Mouse (Mus musculus) CH12.LX (cell line): Measurements from ENCODE around the gene Krt23. TPM values are rescaled to one million over a fixed set of nuclear protein-coding genes. Genes with fewer than 3 reads are reported as not detected.

Experiments
- DNase-seq: peaks from one replicate; pipeline ENCODE4 v3.0.0-alpha.2; 2013; ENCODE audit errors: extremely low read depth
- H3K27ac ChIP-seq: 2 replicates; pipeline ENCODE4 v1.5.1; 2012; ENCODE audit warnings: low read depth, mild to moderate bottlenecking, control low read depth, moderate library complexity; ENCODE audit not compliant: insufficient read depth
- H3K27me3 ChIP-seq: replicated peaks from 2 replicates; pipeline ENCODE3; 2012; ENCODE audit warnings: inconsistent platforms
- H3K36me3 ChIP-seq, 2 experiments: replicated peaks in 1 of 2; 2 replicates each; pipeline versions ENCODE3 to v1.6.1; 2012; ENCODE audit warnings: inconsistent platforms in 1 of 2, low read length in 1 of 2, mild to moderate bottlenecking in 1 of 2, mixed read lengths in 1 of 2, moderate library complexity in 1 of 2; ENCODE audit not compliant: control insufficient read depth in 1 of 2, insufficient read depth in 1 of 2
- H3K4me1 ChIP-seq, 2 experiments: 2 replicates each; pipeline ENCODE4 v1.6.1; 2012; ENCODE audit warnings: inconsistent platforms in 1 of 2, moderate library complexity in 1 of 2; ENCODE audit not compliant: insufficient read depth in 2 of 2, control insufficient read depth in 1 of 2
- H3K4me2 ChIP-seq: 2 replicates; pipeline ENCODE4 v1.6.1; 2012; ENCODE audit warnings: low read depth, mild to moderate bottlenecking, control low read depth; ENCODE audit not compliant: poor library complexity, insufficient read depth, severe bottlenecking
- H3K4me3 ChIP-seq, 3 experiments: fragments of 150-350 bp in 1 of 3; sonication (generic) in 1 of 3; replicated peaks in 1 of 3; 2 replicates each; pipeline versions ENCODE3 to v1.5.1; 2011 to 2012; ENCODE audit warnings: low read depth in 2 of 3, low read length in 2 of 3, mild to moderate bottlenecking in 2 of 3, moderate library complexity in 2 of 3, control low read depth in 1 of 3, improper control_type of control experiment in 1 of 3, inconsistent platforms in 1 of 3, mixed read lengths in 1 of 3; ENCODE audit not compliant: poor library complexity in 1 of 3
- H3K79me2 ChIP-seq: replicated peaks from 2 replicates; pipeline ENCODE4 v1.6.1; 2012; ENCODE audit warnings: mild to moderate bottlenecking, moderate library complexity; ENCODE audit not compliant: control insufficient read depth, poor library complexity, insufficient read depth, severe bottlenecking; ENCODE audit errors: extremely low read depth
- H3K9ac ChIP-seq: 2 replicates; pipeline ENCODE4 v1.6.1; 2012; ENCODE audit warnings: low read depth, mild to moderate bottlenecking, control low read depth, moderate library complexity; ENCODE audit not compliant: insufficient read depth
- H3K9me3 ChIP-seq: replicated peaks from 2 replicates; pipeline ENCODE3; 2012; ENCODE audit warnings: low read length, inconsistent platforms, mixed read lengths
- BHLHE40 ChIP-seq: IDR thresholded peaks from 2 replicates; pipeline ENCODE4 v1.6.1; 2011; ENCODE audit warnings: mild to moderate bottlenecking, low read depth, low read length, improper control_type of control experiment
- CHD1 ChIP-seq: IDR thresholded peaks from 2 replicates; pipeline ENCODE4 v1.6.1; 2012; ENCODE audit warnings: low read depth, low read length, improper control_type of control experiment, inconsistent platforms
- CTCF ChIP-seq, 2 experiments: IDR thresholded peaks in 1 of 2; conservative IDR thresholded peaks in 1 of 2; 2 replicates each; pipeline ENCODE4 v1.5.1; 2011 to 2012; ENCODE audit warnings: low read depth in 2 of 2, low read length in 2 of 2, improper control_type of control experiment in 1 of 2, inconsistent platforms in 1 of 2, mild to moderate bottlenecking in 1 of 2, moderate library complexity in 1 of 2
- ELF1 ChIP-seq: IDR thresholded peaks from 2 replicates; pipeline ENCODE4 v1.6.1; 2014; ENCODE audit warnings: low read depth, mild to moderate bottlenecking, inconsistent platforms, low read length, improper control_type of control experiment
- EP300 ChIP-seq: IDR thresholded peaks from 2 replicates; pipeline ENCODE4 v1.6.1; 2011; ENCODE audit warnings: low read length, improper control_type of control experiment
- HCFC1 ChIP-seq: IDR thresholded peaks from 2 replicates; pipeline ENCODE4 v1.6.1; 2012; ENCODE audit warnings: low read depth, mild to moderate bottlenecking, inconsistent platforms, low read length, improper control_type of control experiment
- IRF4 ChIP-seq: IDR thresholded peaks from 2 replicates; pipeline ENCODE4 v1.6.1; 2014; ENCODE audit warnings: low read depth, mild to moderate bottlenecking, inconsistent platforms, low read length, improper control_type of control experiment
- JUN ChIP-seq: IDR thresholded peaks from 2 replicates; pipeline ENCODE4 v1.6.1; 2011; ENCODE audit warnings: low read depth, mild to moderate bottlenecking, low read length, improper control_type of control experiment, moderate library complexity; ENCODE audit not compliant: insufficient read depth
- MAZ ChIP-seq: IDR thresholded peaks from 2 replicates; pipeline ENCODE4 v1.6.1; 2012; ENCODE audit warnings: low read depth, mild to moderate bottlenecking, inconsistent platforms, low read length, improper control_type of control experiment, moderate library complexity
- POLR2A ChIP-seq: IDR thresholded peaks from 2 replicates; pipeline ENCODE4 v1.6.1; 2011; ENCODE audit warnings: low read depth, mild to moderate bottlenecking, improper control_type of control experiment, low read length
- RAD21 ChIP-seq: IDR thresholded peaks from 2 replicates; pipeline ENCODE4 v1.6.1; 2011; ENCODE audit warnings: low read depth, mild to moderate bottlenecking, low read length, improper control_type of control experiment, moderate library complexity
- RCOR1 ChIP-seq: conservative IDR thresholded peaks from 2 replicates; pipeline ENCODE4 v1.6.1; 2012; ENCODE audit warnings: low read depth, mild to moderate bottlenecking, inconsistent platforms, low read length, improper control_type of control experiment
- SMC3 ChIP-seq: IDR thresholded peaks from 2 replicates; pipeline ENCODE4 v1.6.1; 2011; ENCODE audit warnings: low read depth, low read length, improper control_type of control experiment
- TCF12 ChIP-seq: IDR thresholded peaks from 2 replicates; pipeline ENCODE4 v1.6.1; 2014; ENCODE audit warnings: low read depth, mild to moderate bottlenecking, inconsistent platforms, low read length, improper control_type of control experiment
- USF1 ChIP-seq: IDR thresholded peaks from 2 replicates; pipeline ENCODE4 v1.6.1; 2014; ENCODE audit warnings: low read depth, mild to moderate bottlenecking, inconsistent platforms, low read length, improper control_type of control experiment
- ZKSCAN1 ChIP-seq: IDR thresholded peaks from 2 replicates; pipeline ENCODE4 v1.6.1; 2012; ENCODE audit warnings: low read depth, inconsistent platforms, low read length, improper control_type of control experiment, borderline replicate concordance
- ZMIZ1 ChIP-seq: IDR thresholded peaks from 2 replicates; pipeline ENCODE4 v1.6.1; 2012; ENCODE audit warnings: low read depth, mild to moderate bottlenecking, inconsistent platforms, low read length, improper control_type of control experiment
- dilution Hi-C: fragments of 300-500 bp; cut with MboI; formaldehyde crosslinking; loops from 2 replicates; pipeline ENCODE4 v1.14.3; 2020; ENCODE audit warnings: low sequenced_read_pairs; ENCODE audit not compliant: extremely low pct_unique_long_range_greater_than_20kb, extremely low pct_ligation_motif_present
- in situ Hi-C: fragments of 300-500 bp; cut with MboI; formaldehyde crosslinking; loops from 3 replicates; pipeline ENCODE4 v1.14.3; 2019; ENCODE audit warnings: low sequenced_read_pairs, low pct_ligation_motif_present, low pct_unique_long_range_greater_than_20kb, mixed read lengths
- polyA plus RNA-seq: library from polyadenylated mRNA; unstranded; fragments of >175 nt; gene quantifications from 2 replicates; pipeline ENCODE4 v1.2.1, GENCODE M21; 2012; ENCODE audit warnings: low read depth; ENCODE audit not compliant: insufficient read length
- total RNA-seq, 2 experiments: library from RNA; depleted of rRNA; stranded (reverse); fragments of 300-350 nt in 1 of 2; fragments of >200 nt in 1 of 2; gene quantifications; 2 replicates each; pipeline ENCODE4 v1.2.3; 2012 to 2014

Krt23 gene
- total and polyA plus RNA-seq, 3 experiments, result not detected

DNA sequence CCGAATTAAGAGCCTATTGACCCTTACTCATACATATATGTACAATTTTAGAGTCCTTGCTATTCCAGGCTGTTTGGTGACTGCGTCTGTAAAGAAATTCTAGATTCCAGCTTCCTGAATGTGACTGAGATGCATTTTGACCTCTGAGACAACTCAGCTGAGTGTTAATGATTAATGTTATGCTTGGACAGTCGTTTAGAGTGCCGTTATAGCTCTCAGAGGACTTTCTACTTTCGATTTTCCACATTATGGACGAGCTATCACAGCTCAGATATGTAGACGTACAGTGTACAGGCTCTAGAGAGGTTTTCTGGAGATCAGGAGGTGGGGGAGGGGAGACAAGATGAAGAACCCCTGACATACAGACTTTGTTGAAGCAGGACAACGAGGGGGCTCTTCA lies 51.7 kb downstream of the Krt23 start:
- in situ Hi-C loops (no loop called here), dilution Hi-C loops (no loop called here)
- H3K9ac ChIP-seq, result no peak overlapping the region
- no peak overlapping the region for H3K27ac ChIP-seq
- TF ChIP-seq ELF1 (no peak), EP300 (no peak), SMC3 (no peak), RCOR1 (no peak), CTCF (conservative IDR thresholded peaks at IDR 0.05 in 1 of 2, IDR thresholded peaks at IDR 0.05 in 1 of 2; ENCODE audit: low read depth in 2 of 2, low read length in 2 of 2) (no peak), JUN (no peak), TCF12 (no peak), USF1 (no peak)
- H3K9me3 ChIP-seq, result peaks cover 6% of the 10 kb centered on the region
- no peaks in the 10 kb centered on the region for H3K4me1 ChIP-seq
- peaks cover 85% of the 10 kb centered on the region for H3K27me3 ChIP-seq
- H3K36me3 ChIP-seq, result no peaks in the 10 kb centered on the region
- H3K79me2 ChIP-seq, result no peaks in the 10 kb centered on the region
- H3K4me3 ChIP-seq, result no peak overlapping the region
- DNase-seq, result no peak
- no peak overlapping the region for H3K4me2 ChIP-seq

DNA sequence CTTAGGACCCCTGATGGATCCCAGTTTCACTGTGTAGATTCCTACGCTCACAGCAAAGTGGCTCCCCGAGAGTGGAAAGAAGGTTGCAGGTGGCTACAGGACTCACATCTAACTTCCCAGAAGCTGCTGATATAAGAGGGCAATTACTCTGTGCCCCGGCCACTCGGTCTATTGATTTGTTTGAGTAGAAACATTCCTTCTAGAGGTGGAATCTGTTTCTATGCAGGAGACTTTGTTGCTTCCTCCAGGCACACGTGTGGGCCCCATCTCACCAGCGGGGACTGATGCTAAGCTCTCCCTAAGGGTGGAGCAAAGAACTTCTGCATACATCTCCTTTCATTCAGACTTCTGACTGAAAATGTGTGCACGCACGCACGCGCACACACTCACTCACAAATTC lies 53.5 kb downstream of the Krt23 start:
- DNase-seq, result no peak
- Histone ChIP-seq H3K4me2 (no peak overlapping the region), H3K27me3 (peaks cover 82% of the 10 kb centered on the region), H3K79me2 (no peaks in the 10 kb centered on the region), H3K4me3 (no peak overlapping the region), H3K4me1 (no peaks in the 10 kb centered on the region), H3K9me3 (peaks cover 3% of the 10 kb centered on the region), H3K9ac (no peak overlapping the region), H3K27ac (no peak overlapping the region), H3K36me3 (no peaks in the 10 kb centered on the region)
- in situ Hi-C loops, result no loop called here
- TF ChIP-seq RCOR1 (no peak), HCFC1 (no peak), CHD1 (no peak)
- dilution Hi-C loops, result no loop called here

DNA sequence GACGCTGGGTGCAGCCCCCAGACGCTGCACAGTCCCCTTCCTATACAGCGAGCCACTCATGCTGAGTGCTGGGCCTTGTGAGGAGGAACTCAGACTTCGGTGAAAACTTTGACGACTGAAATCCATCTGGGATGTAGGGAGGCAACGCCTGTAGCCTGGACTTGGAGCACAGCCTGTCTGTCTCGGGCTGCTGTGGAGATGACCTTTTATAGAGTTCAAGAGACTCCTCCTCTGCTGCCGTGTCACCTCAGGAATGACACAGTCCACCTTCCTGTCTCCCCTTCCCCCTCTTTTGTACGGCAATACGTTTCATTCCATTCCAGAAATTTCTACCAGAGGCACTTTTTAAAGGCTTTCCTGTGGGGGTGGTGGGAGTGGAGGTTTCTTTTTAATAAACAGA lies 55.0 kb downstream of the Krt23 start, which contains the start of gene Krt20:
Gene Krt20 (minus strand): TSS at position 179 of the 400 bp plus-strand sequence.
- Histone ChIP-seq H3K9me3 (no peaks in the 10 kb centered on the region), H3K4me1 (no peaks in the 10 kb centered on the region), H3K27ac (no peak within 1 kb of the TSS), H3K79me2 (no peaks in the 10 kb centered on the region), H3K27me3 (peaks cover 80% of the 10 kb centered on the region), H3K4me2 (no peak within 1 kb of the TSS), H3K9ac (no peak within 1 kb of the TSS), H3K36me3 (no peaks in the 10 kb centered on the region), H3K4me3 (no peak within 1 kb of the TSS)
- in situ Hi-C loops, result no loop called here
- dilution Hi-C loops, result no loop called here
- TF ChIP-seq ZKSCAN1, result no peak
- no peak for TF ChIP-seq MAZ
- TF ChIP-seq RAD21, result no peak
- TF ChIP-seq POLR2A, result no peak
- TF ChIP-seq IRF4, result no peak
- TF ChIP-seq CHD1, result no peak
- TF ChIP-seq BHLHE40, result no peak
- TF ChIP-seq ZMIZ1, result no peak
- no peak for DNase-seq
